Mouse (Mus musculus): ENCODE results near the gene Naa35.

The Naa35 gene

DNA sequence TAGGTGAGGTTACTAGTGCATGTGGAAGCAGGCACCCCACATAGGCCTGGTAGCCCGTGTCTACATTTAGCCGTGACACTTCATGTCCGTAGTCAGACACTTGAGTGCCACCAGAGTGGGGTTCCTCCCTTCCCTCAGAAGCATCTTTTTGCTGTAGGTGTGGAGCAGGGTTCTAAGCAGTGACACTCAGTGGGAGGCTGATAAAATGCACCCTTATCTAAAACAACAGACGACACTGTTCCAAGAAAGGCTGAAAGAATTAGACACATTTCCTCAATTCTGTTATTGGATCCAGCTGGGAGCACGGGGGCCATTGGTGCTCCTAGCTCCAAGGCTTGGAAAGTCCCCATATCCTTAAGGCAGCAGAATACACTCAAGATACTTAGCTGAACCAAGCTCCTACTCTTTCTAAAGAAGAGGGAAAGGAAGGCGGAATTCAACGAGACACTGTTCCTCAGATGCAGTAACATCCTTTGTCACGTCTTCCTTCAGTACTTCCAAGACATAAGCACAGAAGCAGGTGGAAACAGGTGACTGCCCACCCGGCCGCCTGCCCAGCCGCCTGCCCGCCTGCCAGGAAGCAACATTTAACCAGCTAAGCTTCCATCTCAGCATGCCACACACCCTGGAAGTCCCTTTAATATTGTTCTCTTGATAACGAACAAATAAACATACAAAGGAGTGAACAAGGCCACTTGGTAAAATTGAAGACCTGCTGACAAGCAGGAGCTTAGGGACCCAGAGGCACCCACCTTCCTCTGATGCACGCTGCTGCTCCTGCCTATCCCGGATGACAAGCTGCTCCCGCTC, 54.5 kb downstream of the Naa35 start:
- DNase-seq (ENCODE audit: low read depth) = no peak

DNA sequence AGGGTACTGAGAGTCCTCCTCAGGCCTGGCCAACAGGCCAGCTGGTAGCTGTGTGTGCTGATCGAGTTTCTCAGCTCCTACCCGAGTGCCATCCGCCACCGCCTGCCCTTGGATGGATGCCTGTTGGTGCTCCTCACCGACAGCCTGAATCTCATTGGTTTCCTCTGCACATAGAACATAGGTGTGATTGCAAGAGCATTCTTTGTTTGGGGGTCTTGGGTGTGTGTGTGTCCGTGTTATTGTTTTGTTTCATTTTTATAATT, 55.0 kb downstream of the Naa35 start:
- no peak for DNase-seq (ENCODE audit: low read depth)

DNA sequence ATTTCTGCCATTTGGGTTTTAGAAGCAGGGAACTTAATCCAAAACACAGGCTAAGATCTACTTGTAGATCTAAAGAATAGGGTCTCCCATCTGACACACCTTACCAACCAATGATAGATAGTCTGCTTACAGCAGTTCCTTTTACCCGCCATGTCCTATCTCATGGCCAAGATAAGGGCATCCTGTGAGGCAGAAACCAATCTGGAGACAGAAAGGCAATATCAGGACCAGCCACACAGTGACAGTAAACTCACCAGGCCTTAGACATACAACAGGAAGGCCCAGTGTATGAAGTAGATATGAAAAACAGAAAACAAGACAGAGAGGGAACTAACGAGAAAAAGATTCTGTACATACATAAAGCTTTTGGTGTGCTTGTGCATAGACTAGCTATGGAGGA, 57.8 kb downstream of the Naa35 start:
- no peak for DNase-seq (ENCODE audit: low read depth)

DNA sequence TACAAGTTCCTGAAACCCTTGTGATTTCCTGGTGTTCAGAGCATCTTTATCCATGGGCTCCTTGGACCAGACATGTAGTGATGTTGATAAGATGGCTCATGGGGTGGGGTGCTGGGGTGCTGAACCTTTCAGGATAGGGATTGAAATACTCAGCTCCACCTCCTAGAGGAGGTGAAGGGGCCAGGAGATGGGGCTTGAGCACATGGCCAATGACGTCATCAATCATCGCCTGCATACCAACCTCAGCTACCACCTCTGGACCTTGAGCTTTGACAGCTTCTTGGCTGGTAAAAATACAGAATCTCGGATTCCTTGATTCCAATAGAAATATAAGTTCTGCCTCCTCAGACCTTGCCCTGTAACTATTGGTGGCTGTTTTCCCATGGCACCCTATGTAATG, 60.4 kb downstream of the Naa35 start:
- DNase-seq (ENCODE audit: low read depth) = no peak

DNA sequence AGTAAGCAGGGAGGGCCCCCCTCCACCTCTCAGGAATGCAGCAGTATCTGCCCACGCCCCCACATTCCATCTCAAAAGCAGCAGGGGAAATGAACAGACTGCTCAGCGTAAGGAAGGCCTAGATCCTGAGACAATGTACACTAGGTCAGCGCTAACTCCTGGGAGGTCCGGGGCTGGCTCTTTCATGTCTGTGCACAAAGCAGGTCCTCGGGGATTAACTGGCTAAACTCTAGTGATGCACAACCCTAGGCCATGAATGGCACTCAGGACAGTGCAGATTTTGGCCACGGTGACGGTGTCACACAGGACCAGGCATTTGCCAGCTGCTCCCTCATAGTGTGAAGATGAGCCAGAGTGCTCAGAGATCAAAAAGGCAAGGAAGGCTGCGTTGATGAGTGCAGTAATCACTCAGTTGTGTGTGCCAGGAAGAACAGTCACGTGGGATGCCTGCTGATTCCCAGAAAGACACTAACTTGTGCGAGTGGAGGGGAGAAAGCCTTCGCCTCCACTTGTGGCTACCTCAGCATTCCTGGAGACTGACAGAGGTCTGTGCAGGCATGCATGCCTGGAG, 61.7 kb downstream of the Naa35 start:
- DNase-seq (ENCODE audit: low read depth) = no peak

DNA sequence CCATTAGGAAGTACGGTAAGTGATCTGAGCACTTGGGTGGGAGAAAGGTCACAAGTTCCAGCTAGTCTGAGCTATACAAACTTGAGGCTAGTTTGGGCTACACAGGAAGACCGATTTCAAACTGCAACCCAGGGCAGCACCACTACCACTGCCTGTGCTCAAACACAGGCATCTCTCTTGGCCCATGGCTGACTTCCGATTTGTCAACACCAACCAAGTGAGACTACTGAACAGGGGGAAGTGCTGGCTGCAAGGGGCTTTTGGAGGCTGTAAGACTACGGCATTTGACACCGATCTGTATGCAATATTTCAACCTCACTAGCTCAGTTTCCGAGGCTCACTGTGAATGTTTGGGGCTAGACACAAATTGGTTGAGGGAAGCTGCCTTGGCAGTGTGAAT, 62.4 kb downstream of the Naa35 start:
- DNase-seq (ENCODE audit: low read depth) = no peak

DNA sequence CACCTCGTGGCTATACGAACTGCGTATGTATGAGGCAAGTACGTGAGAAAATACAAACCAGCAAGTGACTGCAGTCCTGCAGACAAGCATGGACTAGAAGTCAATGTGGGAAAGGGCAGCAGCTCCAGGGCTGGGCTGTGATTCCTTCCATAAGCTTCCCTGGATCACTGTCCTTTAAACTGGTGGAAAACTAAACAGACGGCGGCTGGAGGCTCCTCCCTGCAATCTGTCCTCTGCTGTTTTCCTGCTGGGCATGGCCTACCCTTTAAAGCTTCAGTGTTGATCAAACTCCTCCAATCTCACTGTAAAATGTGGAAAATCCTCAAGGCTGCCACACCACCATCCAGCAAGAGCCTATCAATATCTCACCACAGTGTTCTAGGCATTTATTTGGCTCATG, 63.5 kb downstream of the Naa35 start:
- DNase-seq (ENCODE audit: low read depth) = no peak

DNA sequence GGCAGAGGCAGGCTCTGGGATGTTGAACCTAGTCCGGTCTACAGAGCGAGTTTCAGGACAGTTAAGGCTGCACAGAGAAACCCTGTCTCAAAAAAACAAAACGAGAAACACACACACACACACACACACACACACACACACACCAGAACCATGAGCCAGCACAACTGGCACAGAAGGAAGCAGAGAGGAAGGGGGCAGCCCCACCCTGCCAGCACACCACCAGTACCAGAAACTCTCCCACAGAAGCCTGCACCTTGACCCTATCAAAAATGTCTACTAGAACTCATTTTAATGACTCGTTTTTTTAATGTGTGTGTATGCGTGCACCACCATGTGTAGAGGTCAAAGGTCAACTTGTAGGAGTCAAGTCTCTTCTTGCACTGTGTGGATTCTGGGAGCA, 64.7 kb downstream of the Naa35 start:
- no peak for DNase-seq (ENCODE audit: low read depth)

DNA sequence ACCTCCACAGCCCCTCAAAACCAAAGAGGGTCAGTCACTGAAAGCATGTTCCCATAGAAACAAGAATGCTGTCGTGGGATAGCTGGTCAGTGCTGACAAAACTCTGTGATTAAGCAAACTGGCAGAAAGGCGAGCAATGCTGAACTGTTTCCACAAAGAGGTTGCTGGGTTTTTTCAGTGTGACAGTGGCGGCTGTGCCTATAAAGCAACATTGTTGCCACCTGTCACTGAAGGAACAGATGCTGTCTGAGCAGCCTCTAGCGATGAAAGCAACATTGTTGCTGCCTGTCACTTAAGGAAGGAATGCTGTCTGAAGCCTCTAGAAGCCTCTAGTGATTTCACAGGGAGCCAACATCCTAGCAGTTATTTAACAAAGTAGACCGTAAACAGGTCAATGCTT, 67.6 kb downstream of the Naa35 start:
- no peak for DNase-seq (ENCODE audit: low read depth)

DNA sequence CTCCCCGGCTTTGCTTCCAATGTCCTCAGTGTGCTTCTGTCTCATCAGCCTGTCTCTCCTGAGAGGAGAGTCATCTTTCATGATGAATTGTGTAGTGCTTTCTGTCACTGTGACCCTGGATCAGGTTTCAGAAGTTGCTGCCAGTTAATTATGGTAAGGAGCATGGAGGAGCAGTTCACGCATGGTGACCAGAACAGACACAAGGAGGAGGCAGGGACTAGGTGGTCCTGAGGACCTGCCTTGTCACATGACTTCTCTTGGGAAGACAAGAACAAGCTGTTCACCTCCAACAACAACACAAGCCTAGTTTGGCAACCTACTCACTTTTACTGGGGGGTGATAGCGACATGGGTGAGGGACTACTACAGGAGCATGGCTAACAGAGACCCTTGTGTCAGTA, 68.1 kb downstream of the Naa35 start:
- DNase-seq (ENCODE audit: low read depth) = no peak

DNA sequence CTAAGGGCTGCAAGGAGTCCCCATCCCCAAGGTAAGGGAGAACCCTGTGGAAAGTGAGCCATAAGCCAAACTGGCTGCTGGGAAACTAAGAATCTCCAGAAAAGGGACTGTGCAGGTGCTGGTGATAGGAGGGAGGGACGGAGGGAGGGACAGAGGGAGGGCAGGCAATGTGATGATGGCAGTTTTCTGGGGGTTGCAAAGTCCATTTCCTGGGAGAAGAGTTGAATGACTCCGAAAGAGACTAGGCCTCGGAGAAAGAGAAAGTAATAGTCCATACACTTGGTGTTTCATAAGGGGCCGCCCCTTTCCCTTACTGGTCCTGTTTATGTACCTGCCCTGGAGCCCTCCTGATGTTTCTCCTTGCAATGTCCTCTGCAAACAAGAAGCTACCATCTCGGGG, 69.4 kb downstream of the Naa35 start:
- DNase-seq (ENCODE audit: low read depth) = no peak

DNA sequence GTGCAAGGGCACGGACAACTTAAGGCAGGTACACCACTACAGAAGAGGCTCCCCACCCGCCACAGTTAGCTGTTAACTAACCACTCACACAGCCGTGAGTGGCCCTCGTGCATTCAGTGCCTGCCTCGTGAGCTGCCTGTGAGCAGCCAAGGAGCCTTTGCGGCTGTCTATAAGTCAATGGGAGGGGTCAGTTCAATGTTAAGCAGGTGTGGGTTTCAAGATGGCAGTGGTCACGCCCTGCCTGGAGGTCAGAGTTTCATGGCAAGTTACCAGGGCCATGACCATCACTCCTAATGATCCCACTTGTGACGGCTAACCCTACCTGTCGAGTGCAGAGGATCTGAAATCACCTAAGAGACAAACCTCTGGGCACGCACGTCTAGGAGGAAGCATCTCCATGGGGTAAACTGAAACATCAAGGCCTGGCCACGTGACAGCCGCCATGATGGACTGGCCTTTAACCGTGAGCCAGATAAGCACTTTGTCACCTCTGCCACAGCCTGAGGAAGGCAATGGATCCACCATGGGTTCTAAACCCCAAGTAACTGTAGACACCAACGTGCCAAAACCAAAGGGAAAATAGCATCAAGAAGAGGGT, 70.8 kb downstream of the Naa35 start:
- no peak for DNase-seq (ENCODE audit: low read depth)

DNA sequence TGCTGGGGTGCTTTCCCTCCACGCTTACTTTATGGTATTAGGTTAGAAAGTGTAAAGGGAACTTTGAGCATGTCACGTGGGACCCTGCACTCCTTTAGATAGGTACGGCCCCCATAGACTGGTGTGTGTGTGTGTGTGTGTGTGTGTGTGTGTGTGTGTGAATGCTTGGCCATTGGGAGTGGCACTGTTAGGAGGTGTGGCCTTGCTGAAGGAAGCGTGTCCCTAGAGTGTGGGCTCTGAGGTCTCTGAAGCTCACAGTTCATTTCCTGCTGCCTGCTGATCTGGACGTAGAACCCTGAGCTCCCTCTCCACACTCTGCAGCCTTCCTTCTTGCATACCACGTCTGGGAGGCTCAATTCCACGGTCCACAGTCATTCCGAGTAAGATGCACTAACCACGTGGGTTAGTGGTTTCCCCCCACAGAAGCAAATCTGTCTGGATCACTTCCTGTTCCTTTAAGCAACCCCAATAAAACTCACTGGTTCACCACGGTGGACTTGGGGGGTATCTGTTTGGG, 71.3 kb downstream of the Naa35 start:
- DNase-seq (ENCODE audit: low read depth) = peak; percentile 69

DNA sequence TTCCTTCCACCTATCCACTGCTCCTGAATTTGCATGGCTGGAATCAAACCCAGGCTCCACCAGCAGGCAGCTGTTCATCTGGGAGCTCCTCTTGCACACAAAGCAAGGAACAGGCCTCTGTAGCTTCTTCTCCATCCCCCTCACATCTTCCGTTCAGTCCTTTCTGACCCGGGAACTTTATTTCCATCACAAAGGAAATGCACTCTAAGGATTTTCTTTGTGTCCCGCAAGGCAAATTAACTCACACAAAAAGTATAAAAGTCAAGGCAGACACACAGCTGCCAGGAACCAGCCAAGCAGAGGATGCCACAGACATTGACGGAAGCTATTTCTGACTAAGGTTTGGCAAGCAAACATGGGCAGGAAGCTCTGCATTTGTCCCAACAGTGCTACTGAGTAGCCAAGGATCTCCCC, 71.9 kb downstream of the Naa35 start:
- peak; percentile 54 for DNase-seq (ENCODE audit: low read depth)

DNA sequence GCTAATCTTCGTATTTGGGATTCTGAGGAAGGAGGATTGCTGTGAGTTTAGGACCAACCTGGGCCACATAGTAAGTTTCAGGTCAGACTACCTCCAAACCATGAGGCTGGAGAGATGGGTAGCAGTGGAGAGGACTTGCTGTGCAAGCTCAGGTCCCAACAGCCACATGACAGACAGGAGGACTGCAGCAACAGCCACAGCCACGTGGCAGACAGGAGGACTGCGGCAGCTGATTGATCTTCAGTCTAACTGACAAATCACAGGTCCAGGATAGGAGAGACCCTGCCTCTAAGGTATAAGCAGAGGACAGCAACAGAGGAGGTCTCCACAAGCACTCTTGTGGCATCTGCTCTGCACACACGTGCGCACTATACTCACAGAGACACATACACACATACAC, 72.7 kb downstream of the Naa35 start:
- DNase-seq (ENCODE audit: low read depth) = no peak

DNA sequence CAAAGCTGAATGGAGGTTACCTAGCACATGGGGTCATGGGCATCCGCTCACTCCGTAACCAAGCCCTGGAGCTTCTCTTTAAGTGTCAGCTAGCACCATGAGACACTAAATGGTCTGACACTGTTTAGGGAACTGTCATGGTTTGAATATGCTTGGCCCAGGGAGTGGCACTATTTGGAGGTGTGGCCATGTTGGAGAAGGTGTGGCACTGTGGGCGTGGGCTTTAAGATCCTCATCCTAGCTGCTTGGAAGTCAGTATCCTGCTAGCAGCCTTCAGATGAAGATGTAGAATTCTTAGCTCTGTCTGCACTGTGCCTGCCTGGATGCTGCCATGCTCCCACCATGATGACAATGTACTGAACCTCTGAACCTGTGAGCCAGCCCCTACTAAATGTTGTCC, 75.3 kb downstream of the Naa35 start:
- no peak for DNase-seq (ENCODE audit: low read depth)

DNA sequence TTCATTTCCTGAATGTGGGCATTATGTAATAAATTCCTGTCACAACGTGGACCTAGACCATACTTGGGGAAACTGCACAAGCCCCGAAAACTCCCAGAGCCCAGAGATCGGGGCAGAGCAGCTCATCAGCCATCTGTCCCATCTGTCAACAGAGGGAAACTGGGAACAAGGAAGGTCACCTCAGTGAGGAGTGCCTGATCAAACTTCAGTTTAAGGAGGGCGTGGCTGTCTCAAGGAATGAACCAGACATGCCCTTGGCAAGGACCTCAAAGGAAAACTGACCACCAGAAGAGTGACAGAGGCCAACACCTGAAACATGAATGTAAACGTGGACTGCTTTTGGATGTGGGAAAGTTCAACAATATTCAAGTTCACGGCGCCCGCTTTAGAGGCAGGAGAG, 76.3 kb downstream of the Naa35 start:
- DNase-seq (ENCODE audit: low read depth) = no peak

DNA sequence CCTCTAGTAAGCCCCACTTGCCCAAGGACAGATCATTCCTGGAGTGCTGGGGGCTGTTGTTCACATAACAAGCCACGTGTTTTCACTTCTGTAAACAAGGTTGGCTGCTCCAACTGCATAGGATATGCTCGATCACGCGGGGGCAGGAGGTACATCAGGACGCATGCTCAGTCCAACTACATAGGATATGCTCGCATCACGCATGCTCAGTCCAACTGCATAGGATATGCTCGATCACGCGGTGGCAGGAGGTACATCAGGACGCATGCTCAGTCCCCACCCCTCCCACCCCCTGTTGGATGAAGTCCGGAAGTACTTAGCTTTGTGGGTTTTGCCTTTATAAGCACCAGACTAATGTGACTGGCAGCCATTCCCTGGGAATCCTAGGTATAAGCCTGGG, 76.9 kb downstream of the Naa35 start:
- DNase-seq (ENCODE audit: low read depth) = no peak

DNA sequence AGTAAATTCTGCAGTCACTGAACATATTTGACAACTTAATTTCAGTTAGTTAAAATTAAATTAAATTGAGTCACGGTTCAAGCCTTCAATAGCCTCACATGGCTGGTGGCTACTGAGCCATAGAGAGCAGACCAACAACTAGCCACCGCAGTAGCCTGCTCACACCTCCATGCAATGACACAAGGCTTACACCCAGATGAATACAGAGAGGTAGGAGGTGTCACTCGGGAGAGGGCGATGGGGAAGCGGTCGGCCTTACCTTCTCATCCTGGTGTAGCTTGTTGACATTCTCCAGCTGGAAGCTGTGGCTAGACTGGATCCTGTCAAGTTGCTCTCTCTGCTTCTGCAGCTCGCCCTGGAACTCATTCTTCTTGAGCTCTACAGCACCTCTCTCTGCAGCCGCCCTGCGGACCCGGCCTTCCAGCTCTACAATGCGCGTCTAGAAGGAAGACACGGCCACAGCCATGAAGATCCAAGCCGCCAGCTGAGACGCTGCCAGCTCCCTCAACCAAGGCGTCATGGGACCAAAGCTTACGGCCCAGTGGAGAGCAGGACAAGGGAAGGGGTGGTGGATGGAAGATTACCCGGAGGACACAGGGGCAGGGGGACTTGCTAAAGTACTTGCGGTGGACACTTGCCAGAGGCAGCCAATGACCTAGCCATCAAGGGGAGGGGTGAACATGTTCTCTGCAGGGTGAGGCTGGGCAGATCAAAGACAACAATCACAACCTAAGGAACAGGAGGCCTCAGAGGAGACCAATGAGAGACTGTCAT, 79.1 kb downstream of the Naa35 start:
- DNase-seq (ENCODE audit: low read depth) = no peak

DNA sequence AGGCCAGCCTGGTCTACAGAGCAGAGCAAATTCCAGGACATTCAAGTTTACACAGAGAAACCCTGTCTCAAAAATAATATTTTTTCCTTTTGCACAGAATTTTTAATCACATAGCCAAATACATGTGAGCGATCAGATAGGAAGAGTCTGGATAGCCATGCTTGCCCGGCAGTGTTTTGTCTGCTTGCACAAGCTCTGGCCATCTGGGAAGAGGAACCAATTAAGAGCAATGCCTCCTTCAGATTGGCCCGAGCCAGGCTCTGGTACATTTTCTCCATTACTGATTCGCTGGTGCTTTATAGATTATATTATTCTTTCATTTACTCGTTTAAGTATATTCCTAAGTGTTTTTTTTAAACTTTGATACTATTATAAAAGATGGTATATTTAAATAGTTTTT, 82.7 kb downstream of the Naa35 start:
- DNase-seq (ENCODE audit: low read depth) = no peak

DNA sequence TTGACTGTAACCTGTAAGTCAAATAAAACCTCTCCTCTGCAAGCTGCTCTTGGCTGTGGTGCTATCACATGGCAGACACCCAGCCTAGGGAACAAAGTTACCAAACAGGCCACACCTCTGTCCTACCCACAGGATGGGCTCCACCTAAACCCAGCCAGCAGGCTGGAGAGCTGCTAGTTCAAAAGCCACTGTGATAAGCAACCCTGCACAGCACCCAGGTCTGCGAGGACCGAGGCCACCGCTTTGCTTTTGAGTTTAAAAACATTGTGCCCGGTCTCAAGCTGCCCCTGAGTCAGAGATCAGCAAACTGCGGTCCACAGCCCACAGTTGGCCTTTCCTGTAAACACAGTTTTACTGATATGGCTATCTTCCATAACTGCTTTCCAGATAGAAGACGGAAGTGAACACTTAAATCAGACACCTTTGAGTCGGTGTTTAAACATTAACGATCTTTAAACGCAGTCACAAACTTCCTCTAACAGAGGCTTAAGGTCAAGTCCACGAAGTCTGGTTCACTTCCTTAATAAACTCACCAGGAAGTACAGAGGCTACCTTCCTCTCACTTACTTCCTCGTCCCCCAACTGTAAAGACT, 83.5 kb downstream of the Naa35 start:
- DNase-seq (ENCODE audit: low read depth) = peak; percentile 71

DNA sequence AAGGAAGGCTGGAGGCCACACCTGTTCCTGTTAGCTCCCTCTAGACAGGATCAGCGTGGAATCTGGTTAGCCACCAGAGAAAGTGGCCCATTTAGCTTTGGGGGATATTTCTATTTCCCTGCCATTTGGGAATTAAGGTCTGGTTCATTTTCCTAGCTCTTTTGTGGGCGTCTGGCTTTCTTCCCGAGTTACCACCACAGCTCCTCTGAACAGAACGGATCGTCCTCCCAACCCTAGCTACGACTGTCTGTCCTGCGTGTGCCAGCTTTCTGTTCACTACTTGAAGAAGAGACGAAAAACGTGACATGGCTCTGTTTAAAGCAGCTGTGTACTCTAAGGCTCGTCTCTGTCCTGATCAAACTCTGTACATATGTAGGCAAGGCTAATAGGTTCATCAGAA, 84.9 kb downstream of the Naa35 start:
- no peak for DNase-seq (ENCODE audit: low read depth)

DNA sequence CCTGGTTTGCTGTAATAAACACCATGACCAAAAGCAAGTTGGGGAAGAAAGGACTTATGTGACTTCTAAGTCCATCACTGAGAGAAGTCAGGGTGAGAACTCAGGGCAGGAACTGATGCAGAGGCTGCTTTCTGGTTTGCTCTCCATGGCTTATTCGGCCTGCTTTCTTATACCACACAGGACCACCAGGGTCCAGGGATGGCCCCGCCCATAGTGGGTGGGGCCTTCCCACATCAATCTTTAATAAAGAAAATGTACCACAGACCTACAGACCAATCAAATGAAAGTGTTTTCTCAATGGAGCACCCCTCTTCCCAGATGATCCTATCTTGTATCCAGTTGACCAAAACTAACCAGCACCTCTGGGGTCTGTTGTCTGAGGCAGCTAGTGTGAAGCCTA, 86.5 kb downstream of the Naa35 start:
- DNase-seq (ENCODE audit: low read depth) = no peak
